Mouse (Mus musculus) ES-Bruce4 (cell line): Measurements from ENCODE around the gene Ccdc158.

Experiments
- CTCF ChIP-seq: IDR thresholded peaks from one replicate; pipeline ENCODE4 v1.8.1; 2011; ENCODE audit warnings: low read depth, low read length
- EP300 ChIP-seq: IDR thresholded peaks from 2 replicates; pipeline ENCODE4 v1.6.1; 2011; ENCODE audit warnings: low read depth, low read length; ENCODE audit not compliant: insufficient read depth

DNA sequence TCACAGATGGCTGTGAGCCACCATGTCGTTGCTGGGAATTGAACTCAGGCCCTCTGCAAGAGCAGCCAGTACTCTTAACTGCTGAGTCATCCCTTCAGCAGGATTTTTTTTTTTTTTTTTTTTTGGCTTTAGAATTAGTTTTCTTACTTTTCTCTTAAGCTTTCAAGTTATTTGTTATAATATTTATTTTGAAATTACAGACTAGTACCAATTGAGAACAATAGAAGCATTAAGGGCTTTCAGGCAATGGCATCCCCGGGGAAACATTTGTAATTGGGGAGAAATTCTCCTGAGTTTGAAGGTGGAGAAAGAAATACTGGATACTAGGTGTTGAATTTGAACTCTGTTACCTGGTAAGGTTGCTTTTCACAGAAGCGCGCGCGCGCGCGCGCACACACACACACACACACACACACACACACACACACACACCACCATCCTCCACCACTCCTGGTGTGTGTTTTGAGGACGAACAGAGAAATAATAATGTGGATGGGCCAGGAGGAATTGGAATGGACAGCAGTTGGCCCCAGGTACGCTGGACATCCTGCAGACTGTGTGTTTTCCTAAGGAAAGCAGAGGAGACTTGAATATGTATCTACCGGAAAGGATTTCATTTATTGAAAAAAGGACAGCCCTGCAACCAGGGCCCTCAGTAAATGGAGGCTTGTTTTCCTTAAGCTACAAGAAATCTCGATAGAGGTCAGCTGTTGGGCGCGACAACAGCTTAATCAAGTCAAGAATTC lies 9.8 kb upstream of the Ccdc158 start:
- no peak for TF ChIP-seq CTCF
- TF ChIP-seq EP300: no peak
